Mouse (Mus musculus) E14TG2a.4 (cell line): ENCODE data around the gene Slc1a3.

ENCODE experiments used
- CTCF ChIP-seq: conservative IDR thresholded peaks from 2 replicates; pipeline ENCODE4 v1.5.1; 2014; ENCODE audit warnings: low read length
- NANOG ChIP-seq: IDR thresholded peaks from 2 replicates; pipeline ENCODE4 v1.6.1; 2014; ENCODE audit warnings: borderline replicate concordance, low read length, mixed read lengths
- POU5F1 ChIP-seq: IDR thresholded peaks from 2 replicates; pipeline ENCODE4 v1.6.1; 2014; ENCODE audit warnings: low read length, borderline replicate concordance

GRCm38 (mm10) chr15:8659483-8659971, 51.0 kb downstream of the Slc1a3 start:
- TF ChIP-seq CTCF (no peak), POU5F1 (no peak), NANOG (no peak)
